Mouse (Mus musculus) T-helper 1 cell (primary cell): ENCODE results near the gene Mphosph8.

Experiments used
- in situ Hi-C: fragments of 300-600 bp; cut with MboI, MseI; formaldehyde crosslinking; loops from one replicate; pipeline ENCODE4 v1.15.1; 2025; ENCODE audit warnings: high pct_unique_total_duplicates

Mphosph8 gene

DNA sequence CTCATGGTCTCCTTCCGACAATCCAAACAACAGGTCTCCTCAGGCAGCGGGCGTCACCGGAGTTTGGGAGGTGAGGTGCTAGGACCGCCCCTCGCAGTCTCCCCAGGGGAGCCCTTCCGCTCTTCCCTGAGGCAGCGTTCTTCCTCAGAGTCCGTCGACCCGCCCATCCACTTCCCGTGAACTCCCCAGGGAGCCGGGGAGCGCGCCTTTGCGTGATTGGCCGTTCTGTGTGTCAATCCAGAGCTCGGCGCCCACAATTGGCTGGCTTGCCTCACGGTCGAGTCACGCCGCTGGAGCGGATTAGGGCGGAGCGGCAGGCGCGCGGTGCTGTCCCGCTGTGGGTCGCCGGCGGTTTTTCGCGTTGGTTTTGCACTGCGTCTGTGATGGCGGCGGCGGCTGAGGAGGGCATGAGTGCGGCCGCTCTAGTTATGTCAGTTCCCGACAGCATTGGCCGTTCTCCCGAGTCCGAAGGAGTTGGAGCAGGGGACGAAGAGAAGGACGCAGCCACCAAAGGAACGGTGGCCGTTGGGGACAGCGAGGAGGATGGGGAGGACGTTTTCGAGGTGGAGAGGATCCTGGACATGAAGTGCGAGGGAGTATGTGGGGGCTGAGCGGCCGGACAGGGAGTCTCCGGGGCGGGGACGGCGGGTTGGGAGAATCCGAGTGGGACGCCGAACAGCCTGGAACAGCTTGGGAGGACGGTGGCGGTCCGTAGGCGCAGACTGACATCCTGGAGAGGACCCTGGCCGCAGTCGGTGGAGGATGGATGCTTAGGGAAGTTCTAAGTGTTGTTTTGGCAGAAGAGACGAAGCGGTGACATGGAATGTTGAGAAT lies at the start of gene Mphosph8:
Gene Mphosph8, plus strand, starts transcription at position 280 of the 834 bp plus-strand sequence.
- in situ Hi-C loops = no loop called here

DNA sequence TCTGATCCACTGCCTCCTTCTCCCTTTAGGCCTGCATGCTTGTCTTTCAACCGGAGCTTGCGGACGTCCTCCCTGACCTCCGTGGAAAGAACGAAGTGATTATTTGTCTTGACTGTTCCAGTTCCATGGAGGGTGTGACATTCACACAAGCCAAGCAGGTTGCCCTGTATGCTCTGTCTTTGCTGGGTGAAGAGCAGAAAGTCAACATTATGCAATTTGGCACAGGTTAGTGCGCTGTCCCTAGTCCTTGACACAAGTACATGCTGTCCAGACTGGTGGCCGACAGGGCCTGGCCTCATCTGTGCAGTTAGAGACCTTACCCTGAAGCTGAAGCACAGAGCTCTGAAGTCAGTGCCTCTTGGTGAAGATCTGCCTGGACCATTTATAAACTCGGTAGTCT lies 47.6 kb upstream of the Mphosph8 start:
- in situ Hi-C loops = no loop called here

DNA sequence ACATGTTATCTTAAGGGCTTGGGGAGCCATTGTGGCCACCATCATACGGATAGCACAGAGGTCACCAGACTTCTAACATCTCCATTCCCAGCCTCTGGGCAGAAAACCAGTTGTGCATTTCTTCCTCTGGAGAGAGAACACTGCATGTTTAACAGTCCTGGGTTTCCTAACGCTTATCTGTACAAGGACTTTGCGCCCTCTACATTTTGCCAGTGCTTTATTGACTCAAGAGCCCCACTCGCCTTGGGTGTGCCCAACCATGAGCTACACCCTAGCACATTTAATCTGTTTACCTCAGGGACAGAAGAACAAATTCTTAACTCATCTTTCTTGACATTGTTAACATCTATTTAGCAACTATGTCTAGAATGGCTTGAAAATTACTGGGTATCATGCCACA lies 41.8 kb upstream of the Mphosph8 start:
- in situ Hi-C loops = no loop called here

DNA sequence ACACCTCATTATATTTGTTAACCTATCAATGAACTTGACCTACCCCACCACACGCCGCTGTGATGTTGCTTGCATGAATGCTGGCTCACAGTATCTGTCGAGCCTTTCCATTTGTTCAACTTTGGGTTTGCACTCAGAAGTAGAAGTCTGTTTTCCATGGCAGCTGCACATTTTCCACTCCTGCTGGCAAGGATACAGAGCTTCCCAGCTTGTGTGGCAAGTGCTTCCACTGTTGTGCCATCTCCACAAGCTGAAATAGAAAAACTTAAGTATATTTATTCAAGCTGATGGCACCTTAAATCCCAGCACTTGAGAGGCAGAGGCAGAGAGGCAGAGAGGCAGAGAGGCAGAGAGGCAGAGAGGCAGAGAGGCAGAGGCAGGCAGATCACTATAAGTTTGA lies 39.7 kb upstream of the Mphosph8 start:
- in situ Hi-C loops = no loop called here

DNA sequence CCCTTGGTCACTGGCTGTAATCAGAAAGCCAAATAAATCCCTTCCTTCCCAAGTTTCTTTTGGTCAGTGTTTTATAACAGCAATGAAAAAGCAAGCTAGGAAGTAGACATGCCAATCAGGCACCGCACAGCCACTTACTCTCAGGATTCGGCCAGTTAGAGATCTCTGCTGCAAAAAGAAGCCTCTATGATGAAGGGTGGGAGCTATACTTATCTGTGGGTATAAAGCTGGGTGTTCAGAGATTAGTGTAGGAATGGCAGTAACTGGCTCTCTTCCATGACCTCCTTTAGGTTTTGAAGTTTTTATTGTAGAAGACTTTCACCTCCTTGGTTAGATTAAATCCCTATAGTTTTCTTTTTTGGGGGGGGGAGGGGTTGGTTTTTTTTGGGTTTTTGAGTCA lies 36.9 kb upstream of the Mphosph8 start:
- in situ Hi-C loops = no loop called here

DNA sequence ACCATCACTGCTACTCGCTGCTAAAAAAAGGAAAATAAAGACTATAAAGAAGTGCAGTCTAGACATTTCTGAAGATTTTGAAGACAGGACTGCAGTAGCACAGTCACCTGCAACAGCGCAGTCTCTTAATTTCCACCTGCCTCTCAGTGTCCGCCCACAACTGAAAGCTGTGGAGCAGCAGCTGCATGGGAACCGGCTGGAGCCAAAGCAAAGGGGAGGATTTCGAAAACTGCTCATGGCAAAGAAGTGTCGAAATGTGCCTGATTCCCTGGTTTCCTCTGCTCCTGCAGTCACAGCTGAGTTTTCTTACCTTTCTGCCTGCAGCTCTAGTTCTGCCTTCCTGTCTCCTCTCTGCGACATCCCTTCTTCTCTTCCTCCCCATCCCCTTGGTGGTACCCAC lies 20.8 kb upstream of the Mphosph8 start:
- in situ Hi-C loops = no loop called here

DNA sequence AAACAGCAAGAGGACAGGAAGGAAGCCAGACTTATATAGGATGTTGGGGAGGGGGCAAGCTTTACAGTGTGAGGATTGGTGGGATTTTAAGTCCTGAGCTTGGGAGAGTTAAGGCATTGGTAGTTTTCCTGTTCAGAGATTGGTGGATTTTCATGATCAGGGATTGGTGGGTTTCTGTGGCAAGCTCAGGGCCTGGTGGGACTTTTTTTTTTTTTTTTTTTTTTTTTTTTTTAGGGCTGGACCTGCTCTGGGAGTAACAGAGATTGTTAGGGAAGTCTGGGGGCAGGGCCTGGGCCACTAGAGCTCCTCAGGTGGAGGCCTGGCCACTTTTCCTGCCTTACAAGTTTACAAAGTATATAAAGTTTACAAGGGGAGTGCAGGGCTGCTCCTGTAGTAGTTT lies 18.6 kb upstream of the Mphosph8 start:
- in situ Hi-C loops = no loop called here

DNA sequence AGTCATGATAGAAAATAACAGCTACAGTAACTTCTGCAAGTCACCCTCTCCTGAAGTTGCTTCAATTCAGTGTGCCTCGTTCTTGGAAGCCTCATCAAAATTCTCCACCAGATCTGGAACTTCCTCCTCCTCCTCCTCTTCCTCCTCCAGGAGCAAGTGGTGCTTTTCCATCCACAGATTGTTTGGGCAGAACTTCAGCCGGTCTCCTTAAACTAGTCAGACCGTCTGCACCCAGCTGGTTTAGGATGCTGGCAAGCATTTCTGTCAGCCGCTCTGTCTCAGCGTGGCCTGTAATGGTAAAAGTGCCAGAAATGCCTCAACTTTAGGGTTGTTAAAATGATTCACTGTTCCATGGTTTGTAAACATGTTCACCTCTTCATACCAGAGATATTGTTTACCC lies 2.4 kb upstream of the Mphosph8 start:
- in situ Hi-C loops = no loop called here

DNA sequence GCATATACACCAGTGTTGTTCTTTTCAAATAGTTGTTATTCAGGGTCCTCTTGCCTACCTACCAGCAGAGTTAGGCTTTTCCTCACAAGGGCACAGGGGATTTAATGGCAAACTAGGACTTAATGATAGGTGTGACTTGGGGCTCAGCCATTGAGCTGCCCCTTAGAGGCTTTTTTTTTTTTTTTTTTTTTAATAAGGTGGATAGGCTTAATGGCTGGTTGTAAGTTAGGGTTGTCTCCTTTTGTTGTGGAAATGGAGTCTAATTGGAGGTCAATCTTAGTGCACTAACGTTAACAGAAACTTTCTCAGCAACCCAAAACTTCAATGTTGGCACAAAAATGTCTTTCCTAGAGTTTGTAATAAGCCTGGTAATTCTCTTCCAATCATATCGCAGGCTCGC lies 1.1 kb upstream of the Mphosph8 start:
- in situ Hi-C loops = no loop called here

DNA sequence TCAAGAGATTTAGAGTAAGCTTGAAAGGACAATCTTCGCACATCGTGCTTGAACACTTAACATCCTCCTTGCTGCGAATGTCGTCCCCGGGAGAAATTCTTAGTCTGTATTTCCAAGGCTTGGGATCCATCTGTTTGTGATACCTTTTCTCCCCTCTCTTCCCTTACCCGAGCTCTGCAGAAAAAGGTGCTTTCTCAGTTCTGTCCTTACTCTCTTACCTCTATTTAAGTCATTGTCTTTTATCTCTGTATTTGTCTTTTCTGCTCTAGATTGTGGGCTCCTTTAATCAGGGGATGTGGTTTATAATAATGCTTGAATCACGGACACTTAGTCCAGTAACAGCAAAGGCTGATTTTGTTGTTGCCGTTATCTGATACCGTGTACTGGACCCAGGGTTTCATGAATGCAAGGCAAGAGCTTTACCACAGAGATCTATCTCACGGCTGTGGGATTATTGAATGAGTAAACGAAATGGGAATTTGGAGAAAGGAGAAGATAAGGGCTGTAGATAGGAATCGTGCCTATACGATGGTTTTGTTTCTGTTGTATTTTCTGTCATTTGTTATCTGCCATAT lies 1.1 kb downstream of the Mphosph8 start:
- in situ Hi-C loops = no loop called here

DNA sequence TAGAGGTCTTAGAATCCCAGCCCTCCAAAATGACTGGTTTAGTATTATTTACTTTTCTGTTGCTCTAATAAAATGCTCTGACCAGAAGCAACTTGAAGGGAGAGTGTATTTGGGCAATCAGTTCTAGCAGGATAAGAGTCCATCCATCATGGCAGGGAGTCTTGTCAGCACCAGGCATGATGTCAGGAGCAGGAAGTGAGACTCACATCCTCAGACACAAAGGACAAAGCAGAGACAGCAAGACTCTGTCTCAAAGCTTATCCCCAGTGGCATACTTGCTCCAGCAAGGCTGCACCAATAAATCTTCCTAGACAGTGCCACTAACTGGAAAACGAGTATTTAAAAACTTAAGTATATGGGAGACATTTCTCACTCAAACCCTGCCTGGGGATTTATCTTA lies 17.4 kb downstream of the Mphosph8 start:
- in situ Hi-C loops = loop anchor here (5.0 kb wide), 1 partner anchor 72 kb away; no protein-coding TSS in a partner anchor

DNA sequence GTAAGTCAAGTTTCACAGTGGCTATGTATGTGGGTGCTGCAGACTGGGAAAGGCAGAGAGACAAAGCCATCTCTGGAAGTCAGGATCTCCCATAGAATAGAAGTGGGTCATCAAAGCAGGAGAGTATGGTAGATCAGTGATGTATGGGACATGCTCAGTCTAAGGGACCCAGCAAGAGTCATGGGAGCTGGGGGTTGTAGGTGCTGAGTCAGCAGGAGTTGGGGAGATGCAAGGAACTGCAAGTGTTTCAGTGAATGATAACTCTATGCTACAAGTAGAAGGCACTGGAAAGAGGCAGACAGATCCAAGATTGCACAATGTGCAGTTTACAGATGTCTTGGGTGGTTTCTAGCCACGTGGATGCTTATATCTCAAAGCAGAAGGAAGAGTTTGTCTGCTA lies 21.1 kb downstream of the Mphosph8 start:
- in situ Hi-C loops = loop anchor here (5.0 kb wide), 1 partner anchor 68 kb away; no protein-coding TSS in a partner anchor

DNA sequence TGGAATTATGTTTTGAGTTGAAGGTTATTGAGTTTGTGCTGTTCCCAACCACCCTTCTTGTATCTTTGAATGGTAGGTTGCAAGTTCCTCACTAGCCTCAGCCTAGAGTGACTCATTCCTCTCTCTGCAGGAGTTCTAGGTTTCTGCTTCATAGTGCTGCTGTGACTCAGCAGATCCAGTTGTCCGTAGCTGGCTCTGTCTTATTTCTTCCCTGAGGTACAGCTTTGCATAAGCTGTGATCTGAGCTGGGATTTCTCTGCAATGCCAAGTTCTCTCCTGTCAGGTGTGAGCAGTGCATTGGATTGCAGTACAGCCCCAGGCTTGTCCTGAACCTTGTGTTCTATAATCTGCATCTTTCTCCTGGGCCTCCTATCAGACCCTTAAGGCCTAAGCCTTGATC lies 21.7 kb downstream of the Mphosph8 start:
- in situ Hi-C loops = loop anchor here (5.0 kb wide), 1 partner anchor 68 kb away; no protein-coding TSS in a partner anchor

DNA sequence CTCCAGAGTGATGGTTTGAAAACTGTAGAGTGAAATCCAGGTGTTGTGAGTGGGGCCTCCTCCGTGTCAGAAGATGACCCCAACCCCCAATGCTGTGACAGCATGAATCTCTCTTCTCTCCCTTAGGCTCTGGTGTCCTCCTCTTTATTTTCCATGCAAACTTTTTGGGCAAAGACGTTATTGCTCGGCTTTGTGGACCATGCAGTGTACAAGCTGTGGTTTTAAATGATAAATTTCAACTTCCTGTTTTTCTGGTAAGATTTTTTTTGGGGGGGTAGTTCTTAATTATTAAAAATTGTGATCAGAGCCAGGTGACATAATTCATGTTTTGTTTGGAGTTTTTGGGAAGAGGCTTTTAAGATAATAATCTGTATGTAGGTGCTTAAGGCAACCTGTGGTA lies 27.4 kb downstream of the Mphosph8 start:
- in situ Hi-C loops = no loop called here

DNA sequence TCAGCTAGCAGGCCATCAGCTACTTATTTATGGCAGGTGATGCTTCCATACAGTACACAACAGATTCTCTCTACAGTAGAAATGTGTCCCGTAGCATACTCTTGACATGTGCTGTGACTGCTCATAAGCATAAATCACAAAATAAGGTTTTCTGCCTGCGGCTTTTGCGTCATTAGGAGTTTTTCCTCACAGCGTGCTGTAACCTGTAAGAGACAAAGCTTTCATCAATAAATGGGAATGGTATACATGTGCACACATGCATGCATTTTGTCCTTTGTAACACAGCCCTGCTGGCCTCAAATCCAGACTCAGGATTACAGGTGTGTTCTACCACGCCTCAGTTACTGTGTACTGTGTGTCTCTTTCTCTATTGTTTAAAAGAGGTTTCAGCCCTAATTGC lies 29.8 kb downstream of the Mphosph8 start:
- in situ Hi-C loops = no loop called here

DNA sequence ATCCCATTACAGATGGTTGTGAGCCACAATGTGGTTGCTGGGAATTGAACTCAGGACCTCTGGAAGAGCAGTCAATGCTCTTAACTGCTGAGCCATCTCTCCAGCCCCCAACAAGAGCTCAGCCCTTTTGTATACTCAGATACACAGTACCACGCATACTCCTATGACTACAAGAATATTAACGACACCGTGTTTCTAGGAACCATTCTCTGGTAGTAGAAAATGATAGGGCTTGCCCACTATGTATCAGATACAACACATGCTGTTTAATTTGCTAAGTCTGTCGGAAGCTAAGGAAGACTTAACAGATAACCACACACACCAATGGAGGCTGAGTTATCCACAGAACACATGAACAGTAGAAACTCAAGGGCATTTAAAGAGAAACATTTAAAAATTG lies 34.6 kb downstream of the Mphosph8 start:
- in situ Hi-C loops = no loop called here

DNA sequence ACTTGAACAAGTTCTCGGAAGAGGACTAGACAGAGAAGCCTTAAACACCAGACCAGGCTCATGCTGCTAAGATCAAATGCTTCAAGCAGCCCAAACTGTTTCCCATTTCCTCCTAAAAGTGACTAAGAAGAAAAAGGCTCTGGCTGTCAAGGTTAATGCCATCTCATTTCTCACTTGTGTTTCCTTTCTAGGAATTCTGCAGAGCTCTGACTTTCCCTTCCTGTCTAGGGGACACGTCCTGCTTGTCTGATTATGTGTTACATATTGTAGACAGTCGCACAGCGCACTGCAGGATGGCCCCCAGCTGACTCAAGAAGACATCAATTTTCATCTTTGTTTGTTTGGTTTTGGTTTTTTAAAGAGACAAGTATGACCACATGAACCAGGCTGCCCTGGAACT lies 37.6 kb downstream of the Mphosph8 start:
- in situ Hi-C loops = no loop called here

DNA sequence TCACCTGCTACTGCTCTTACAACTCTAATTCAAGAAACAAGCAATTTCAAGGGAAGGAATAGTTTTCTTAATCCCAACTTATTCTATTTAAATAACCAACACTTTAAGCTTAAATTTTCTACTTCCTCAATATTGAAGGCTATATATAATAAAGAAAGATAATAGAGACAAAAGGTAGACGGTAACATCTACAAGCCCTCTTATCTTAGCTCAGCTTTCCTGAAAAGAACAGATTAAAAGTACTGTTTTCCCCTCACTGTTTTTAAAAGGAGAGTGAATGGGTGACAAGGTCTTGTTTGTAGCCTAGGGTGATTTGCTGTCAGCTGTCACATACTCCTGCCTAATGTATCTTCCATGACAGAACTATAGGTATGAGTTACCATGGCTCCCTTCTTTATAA lies 58.4 kb downstream of the Mphosph8 start:
- in situ Hi-C loops = no loop called here

DNA sequence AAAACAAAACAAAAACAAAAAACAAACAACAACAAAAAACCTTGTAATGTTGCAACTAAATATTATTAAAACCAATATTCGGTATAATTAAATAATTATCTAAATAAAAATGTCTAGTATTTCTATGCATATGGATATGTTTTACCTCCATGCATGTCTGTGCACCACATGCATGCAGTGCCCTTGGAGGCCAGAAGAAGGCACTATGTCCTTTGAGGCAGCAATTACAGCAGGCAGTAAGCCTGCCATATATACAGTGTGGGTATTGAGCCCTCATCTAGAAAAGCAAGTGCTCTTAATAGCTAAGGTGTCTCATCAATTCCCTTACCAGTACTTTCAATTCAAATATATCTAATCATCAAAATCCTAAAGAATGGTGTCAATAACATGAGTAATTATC lies 72.1 kb downstream of the Mphosph8 start:
- in situ Hi-C loops = no loop called here
